Mouse (Mus musculus) frontal cortex, postnatal 14 days (tissue): ENCODE measurements around the gene Dnajc22.
"Not testable (repeated sequence)": the region's sequence is repeated elsewhere in the genome, so short reads cannot be mapped to it uniquely, and the experiment has no call there.

Source experiments
- DNase-seq, 2 experiments: peaks; one replicate each; pipeline ENCODE4 v3.0.0; 2022; ENCODE audit warnings: low spot score in 2 of 2

Dnajc22 gene

GRCm38 (mm10) chr15:99092870-99093269, at the start of gene Dnajc22:
TSS of gene Dnajc22 (plus strand) at chr15:99093170.
- DNase-seq, result no peak

DNA sequence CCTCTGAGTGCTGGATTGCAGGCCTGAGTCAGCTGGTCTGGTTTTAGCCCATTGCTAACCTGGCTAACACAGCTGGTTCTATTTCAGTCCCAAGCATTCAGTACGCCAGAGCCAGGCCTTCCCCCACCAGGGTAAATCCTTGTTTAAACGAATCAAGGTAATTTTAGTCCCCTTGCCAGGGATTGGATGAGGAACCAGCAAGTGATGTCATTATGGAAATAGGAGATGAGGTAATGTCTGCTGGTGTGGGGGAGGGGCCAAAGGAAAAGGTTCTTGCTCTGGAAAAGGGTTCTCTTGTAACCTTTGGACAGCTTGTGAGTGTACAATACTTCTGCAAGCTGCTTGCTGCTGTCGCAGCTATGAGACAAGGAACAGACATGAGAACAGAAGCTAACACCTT, 48.1 kb upstream of the Dnajc22 start:
- DNase-seq, result no peak

- DNase-seq, result not testable (repeated sequence)
These were observed 47.2 kb upstream of the Dnajc22 start for GRCm38 (mm10) chr15:99045734-99046133.

DNA sequence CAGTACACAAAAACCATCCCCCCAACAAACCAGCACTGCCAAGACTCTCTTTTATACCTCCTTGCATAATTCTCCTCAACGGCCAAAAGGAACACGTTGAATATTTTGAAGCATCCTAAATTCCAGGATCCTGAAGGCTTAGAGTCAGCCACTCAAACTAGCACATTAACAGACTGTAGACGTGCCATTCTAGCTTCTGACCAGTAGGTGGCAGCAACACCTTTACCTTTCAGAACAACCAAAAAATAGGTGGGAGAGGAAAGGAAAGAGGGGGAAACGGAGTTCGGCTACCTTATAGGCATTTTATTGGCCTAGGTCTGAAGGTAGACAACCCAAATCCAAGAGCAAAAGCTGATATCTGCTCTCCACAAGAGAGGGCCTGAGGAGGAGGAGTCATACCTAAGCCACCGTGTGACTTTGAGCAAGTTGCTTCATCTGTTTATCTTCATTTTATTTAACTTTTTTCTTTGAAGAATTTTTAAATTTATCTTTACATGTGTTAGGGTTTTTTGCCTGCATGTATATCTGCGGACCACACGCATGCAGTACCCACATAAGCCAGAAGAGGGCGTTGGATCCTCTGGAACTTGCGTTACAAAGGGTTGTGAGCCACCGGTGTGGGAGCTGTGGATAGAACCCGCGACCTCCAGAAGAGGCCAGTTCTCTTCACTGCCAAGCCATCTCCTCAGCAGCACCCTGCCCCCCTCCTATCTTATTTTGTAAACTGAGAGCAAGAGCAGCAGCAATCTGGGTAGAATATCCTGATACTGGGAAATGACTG, 43.3 kb upstream of the Dnajc22 start:
- peak in 1 of 2 experiments; percentile 66 for DNase-seq

- no peak for DNase-seq
These were observed 39.6 kb upstream of the Dnajc22 start for GRCm38 (mm10) chr15:99053373-99053772.

- no peak for DNase-seq
These were observed 37.9 kb upstream of the Dnajc22 start, which contains the start of gene Prph for GRCm38 (mm10) chr15:99055040-99055439. TSS of gene Prph (plus strand) at chr15:99055174.

- no peak for DNase-seq
These were observed 37.4 kb upstream of the Dnajc22 start for GRCm38 (mm10) chr15:99055511-99055961.

DNA sequence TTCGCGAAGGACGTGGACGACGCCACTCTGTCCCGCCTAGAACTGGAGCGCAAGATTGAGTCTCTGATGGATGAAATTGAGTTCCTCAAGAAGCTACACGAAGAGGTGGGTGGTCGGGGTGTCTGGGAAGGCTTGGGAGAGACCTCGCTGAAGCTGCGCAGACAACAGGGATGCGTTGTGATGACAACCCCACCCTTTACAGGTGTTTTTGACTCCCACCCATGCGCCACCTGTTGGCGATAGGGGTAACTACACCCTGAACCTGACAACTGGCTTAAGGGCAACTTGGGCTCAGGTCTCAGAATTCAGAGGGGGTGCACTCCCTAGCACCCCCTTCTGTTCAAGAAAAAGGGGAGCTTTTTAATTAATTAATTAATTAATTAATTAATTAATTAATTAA, 36.6 kb upstream of the Dnajc22 start:
- DNase-seq, result no peak

DNA sequence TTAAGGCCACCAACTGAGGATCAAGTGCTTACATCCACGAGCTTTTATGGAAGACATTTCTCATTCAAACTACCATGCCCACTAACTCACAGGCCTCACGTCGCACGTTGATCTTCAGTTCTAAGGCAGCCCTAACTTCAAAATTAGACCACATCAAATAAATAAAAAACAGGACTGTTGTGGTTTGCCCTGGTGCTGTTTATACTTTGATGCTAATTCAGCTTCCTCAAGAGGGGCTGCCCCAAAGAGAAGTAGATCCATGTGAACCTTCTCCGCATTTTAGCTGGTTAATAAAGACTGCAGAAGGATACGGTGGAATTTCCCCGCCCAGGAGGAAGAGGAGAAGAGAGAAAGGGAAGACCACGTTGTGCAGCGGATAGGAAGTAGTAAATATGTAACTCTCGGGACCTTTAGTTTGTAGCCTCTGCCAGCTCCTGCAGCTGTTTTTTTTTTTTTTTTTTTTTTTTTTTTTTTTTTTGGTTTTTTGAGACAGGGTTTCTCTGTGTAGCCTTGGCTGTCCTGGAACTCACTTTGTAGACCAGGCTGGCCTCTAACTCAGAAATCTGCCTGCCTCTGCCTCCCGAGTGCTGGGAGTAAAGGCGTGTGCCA, 27.3 kb upstream of the Dnajc22 start:
- DNase-seq, result no peak

DNA sequence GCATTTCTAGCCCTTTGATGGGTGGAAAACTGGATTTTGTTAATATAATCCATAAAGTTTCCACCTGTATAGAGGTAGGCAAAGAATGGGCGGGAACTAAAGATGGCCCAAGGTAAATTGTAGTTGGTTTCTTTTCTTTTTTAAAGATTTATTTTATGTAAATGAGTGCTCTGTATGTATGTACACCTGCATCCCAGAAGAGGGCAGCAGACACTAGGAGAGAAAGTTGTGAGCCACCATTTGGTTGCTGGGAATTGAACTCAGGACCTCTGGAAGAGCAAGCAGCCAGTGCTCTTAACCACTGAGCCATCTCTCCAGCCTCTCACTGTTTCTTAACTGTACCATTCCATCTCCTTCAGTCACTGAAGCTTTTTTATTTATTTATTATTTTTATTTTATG, 21.0 kb upstream of the Dnajc22 start:
- DNase-seq, result no peak

DNA sequence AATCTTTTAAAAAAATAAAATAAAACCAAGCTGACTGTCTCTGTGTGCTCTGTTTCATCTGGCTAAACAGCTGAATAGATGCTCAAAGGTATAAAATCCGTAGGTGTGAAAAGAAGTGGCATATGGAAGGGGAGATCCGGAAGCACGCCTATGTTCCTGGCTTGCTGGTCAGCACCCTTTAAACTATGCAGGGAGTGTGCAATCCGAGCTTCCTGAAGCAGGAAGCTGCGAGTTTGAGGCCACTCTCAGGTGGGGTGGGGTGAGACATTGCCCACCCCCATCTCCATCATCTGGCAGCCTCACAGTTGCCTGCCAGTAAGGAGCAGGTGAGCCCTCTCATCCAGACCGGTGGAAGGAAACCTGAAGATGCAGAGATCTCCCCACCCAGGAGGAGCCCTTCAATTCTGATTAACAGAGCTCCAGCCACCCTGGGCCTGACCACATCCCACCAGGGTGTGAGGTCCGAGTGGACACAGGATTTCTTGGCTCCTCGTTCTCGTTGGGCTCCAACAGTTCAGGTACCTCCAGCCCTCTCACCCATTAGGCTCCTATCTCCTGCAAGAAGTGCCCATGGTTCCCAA, 18.9 kb upstream of the Dnajc22 start, which contains the start of gene Troap:
Troap (plus strand) TSS at position 557 of the 581 bp plus-strand sequence.
- no peak for DNase-seq

GRCm38 (mm10) chr15:99074600-99075333, 18.2 kb upstream of the Dnajc22 start:
- DNase-seq, result peak; percentile 97 to 99

GRCm38 (mm10) chr15:99076011-99076410, 17.0 kb upstream of the Dnajc22 start:
- not testable (repeated sequence) for DNase-seq

DNA sequence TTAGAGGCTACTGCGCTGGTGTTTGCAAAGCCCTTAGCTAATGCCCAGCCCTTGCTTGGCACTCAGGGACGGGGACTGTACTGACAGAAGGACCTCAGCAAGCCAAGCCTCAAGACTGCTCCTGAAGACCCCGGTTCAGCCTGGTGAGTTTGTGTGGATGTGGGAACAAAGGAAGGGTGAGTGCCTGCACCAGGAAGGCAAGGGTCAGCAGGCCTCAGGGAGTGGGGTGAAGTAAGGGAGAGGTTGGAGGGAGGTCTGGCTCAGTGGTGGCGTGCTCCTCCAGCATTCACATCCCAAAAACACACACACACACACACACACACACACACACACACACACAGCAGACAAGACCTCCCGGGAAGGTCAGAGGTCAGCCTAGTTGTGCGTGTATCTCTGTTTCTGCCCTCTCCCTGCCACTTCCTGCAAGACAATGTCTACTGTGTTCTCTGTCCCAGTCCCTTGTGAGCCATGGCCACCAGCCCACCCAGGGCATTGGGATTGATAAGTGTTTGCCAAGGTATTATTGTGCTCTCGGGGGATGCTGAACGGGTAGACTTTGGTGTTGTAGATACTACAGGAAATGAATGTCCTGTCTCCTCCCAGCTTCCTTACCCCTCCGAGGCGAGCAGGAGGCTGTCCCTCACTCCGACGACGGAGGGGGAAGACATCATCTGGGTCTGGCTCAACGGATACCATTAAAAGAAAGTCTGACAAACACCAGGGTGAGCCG, 14.6 kb upstream of the Dnajc22 start:
- no peak for DNase-seq

- DNase-seq, result no peak
These were observed 13.2 kb upstream of the Dnajc22 start for GRCm38 (mm10) chr15:99079804-99080203.

DNA sequence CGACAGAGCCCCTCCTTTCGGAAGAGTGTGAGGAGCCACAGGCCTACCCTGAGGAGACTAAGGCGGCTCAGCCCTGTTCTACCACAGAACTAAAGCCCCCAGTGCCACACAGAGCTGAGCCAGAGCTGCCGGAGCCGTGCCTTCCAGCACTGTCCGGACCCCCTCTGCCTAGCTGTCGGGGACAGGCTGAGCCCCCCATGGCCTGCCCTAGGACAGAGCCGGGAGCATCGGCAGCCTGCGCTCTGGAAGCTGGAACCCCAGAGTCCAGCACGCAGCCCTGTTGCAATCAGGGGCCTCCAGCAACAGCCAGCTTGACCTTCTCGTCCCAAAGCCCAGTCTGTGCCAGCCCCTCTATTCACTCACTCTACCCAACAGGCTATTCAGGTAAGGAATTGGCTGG, 10.6 kb upstream of the Dnajc22 start:
- no peak for DNase-seq

DNA sequence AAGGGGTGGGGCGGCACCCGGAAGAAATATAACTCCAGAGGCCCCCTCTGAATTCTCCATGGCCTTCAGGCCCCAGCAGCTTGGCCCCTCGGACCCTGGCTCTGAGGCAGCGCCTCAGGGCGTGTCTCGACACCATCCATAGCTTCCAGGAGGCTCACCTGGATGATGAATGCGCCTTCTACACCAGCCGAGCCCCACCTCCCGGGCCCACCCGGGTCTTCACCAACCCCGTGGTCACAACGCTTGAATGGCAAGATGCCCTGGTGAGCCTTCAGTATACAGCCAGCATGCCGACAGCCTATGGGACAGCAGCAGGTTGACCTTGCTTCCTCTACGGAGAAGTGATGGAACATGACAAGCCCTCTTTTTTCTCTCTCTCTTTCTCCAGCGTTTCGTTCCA, 10.1 kb upstream of the Dnajc22 start:
- DNase-seq, result no peak

DNA sequence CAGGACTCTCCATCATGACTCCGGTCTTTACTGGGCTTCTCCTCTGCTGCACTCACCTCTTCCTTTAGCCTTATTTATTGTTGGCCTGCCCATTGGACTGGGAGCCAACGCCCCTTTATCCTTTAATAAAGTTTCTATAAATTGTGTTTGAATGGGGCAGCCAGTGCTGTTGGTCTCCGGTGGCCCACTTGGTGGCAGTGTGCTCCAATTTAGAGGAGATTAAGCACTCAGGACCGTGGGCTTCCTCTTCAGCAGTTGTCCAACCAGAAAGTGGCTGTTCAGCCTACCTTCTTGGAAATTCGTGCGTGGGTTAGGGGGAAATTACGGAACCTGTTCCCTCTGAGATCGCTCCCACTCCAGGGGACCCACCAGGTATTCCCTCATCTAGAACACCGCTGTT, 9.7 kb upstream of the Dnajc22 start:
- DNase-seq, result no peak

- no peak for DNase-seq
These were observed 9.0 kb upstream of the Dnajc22 start for GRCm38 (mm10) chr15:99083867-99084557.

DNA sequence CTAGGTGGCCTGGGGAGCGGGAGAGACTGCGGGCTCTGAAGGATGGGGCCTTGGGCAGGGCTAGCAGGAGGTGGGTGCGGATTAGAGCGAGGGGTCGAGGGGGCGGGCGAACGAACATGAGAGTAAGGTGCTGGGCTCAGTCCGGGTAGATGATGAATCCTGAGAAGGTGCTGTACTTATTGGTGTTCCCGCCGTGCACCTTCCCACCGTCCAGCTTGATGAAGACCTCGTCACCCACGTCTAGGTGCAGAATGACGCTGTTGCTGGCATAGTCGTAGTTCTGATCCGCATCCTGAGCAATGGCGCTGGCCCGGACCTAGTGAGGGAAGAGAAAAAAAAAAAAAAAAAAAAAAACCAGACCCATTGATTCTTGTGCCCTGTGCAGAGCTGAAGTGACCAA, 8.4 kb upstream of the Dnajc22 start:
- DNase-seq, result no peak

- no peak for DNase-seq
These were observed 7.0 kb upstream of the Dnajc22 start for GRCm38 (mm10) chr15:99085997-99086396.
